Comparison of ENCODE assay signal across 12 mouse cellular contexts in the genomic region with DNA sequence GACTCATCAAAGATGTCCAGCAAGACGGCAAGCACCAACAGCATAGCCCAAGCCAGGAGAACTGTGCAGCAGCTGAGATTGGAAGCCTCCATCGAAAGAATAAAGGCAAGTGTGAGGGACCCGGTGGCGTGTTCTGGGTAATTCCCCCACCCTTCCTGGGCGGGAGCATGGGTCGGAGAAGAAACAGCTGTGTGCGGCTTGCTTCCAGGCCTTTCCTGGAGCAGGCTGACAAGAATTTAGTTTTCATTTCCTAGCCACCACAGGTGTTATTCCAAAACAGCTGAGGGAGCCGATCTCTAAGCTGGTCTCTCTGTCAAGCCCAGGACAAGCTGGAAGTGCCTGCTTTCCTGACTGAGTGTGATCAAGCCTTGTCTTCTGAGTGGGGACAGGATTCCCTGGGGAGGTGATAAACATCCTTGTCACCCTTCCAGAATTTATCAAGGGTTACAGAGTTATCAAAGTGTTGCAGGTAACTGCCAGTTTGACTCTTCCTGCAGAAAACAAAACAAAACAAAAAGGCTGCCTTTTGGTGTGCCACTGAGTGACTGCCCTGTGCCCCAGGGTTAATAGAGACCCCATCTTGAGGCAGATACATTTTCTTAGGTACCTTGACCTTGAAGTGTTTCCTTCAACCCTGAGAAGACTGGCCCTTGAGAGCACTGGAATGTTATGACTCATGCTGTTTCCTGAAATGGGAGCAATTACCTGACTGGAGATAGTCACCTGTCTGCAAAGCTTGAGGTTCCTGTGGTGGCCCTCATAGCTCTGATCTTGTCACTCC. TPM values are rescaled to one million over a fixed set of nuclear protein-coding genes. Genes with fewer than 3 reads are reported as not detected.
DNase-seq lines count a peak whose midpoint lies in the region; ATAC-seq lines count a peak whose summit lies in the region.
"Had no signal": no experiment of that assay in that cellular context is flagged by ENCODE, and none has a peak within 500 bp of the region (broad histone marks: within the 10 kb centered on the region; RNA-seq: fewer than 3 reads in every experiment).

No protein-coding gene starts in this region.

- no peak overlapping the region for H3K9ac ChIP-seq in intestine, embryonic 16.5 days (ENCODE audit: low read depth, low read length)
- H3K9ac ChIP-seq in forebrain, embryonic 12.5 days: no peak overlapping the region
- H3K9ac ChIP-seq: forebrain, embryonic 13.5 days; heart, embryonic 13.5 days had no signal

- H3K4me2 ChIP-seq in intestine, embryonic 16.5 days (ENCODE audit: low read depth, low read length): no peak overlapping the region
- H3K4me2 ChIP-seq in forebrain, embryonic 12.5 days: no peak overlapping the region
- H3K4me2 ChIP-seq: forebrain, embryonic 13.5 days; heart, embryonic 13.5 days had no signal

- H3K36me3 ChIP-seq in intestine, embryonic 16.5 days (ENCODE audit: control insufficient read depth, insufficient read depth, low read length): peaks cover 3% of the 10 kb centered on the region; the same call in 1 of the 2 replicates
- H3K36me3 ChIP-seq in forebrain, embryonic 12.5 days (replicated peaks): no peaks in the 10 kb centered on the region
- no peaks in the 10 kb centered on the region for H3K36me3 ChIP-seq in forebrain, embryonic 10.5 days (replicated peaks)

- H3K27ac ChIP-seq in intestine, embryonic 16.5 days (ENCODE audit: low read length): 0 out of 2 replicates have a peak overlapping the region, but pooled peaks have one; percentile 45
- H3K27ac ChIP-seq in forebrain, embryonic 12.5 days: no peak overlapping the region
- H3K27ac ChIP-seq in forebrain, embryonic 10.5 days: no peak overlapping the region
- H3K27ac ChIP-seq: forebrain, embryonic 13.5 days; heart, embryonic 13.5 days had no signal

- H3K9me3 ChIP-seq in intestine, embryonic 16.5 days (ENCODE audit: control insufficient read depth, low read length): no peaks in the 10 kb centered on the region
- H3K9me3 ChIP-seq in forebrain, embryonic 12.5 days: no peaks in the 10 kb centered on the region
- H3K9me3 ChIP-seq in forebrain, embryonic 10.5 days: no peaks in the 10 kb centered on the region
- H3K9me3 ChIP-seq: forebrain, embryonic 13.5 days; heart, embryonic 13.5 days had no signal

- H3K4me3 ChIP-seq in intestine, embryonic 16.5 days (ENCODE audit: low read length): no peak overlapping the region
- H3K4me3 ChIP-seq in forebrain, embryonic 12.5 days (replicated peaks): no peak overlapping the region
- H3K4me3 ChIP-seq in forebrain, embryonic 10.5 days: no peak overlapping the region
- H3K4me3 ChIP-seq: forebrain, embryonic 13.5 days; heart, embryonic 13.5 days had no signal

- no peaks in the 10 kb centered on the region for H3K27me3 ChIP-seq in intestine, embryonic 16.5 days (replicated peaks; ENCODE audit: control insufficient read depth, insufficient read depth, low read length)
- H3K27me3 ChIP-seq in forebrain, embryonic 12.5 days: no peaks in the 10 kb centered on the region
- H3K27me3 ChIP-seq in forebrain, embryonic 10.5 days (ENCODE audit: poor library complexity, severe bottlenecking): no peaks in the 10 kb centered on the region
- H3K27me3 ChIP-seq: forebrain, embryonic 13.5 days; heart, embryonic 13.5 days had no signal

- intact Hi-C loops in gastrocnemius, postnatal 14 days (cut with DNase I; ENCODE audit: low total_unique reads): no loop called here
- intact Hi-C loops in left cerebral cortex, postnatal 4 days (cut with DNase I): no loop called here

- 44% methylated on average over 8 of the region's 8 CpGs for WGBS in intestine, embryonic 16.5 days
- WGBS in forebrain, embryonic 12.5 days: 87% methylated on average over 8 of the region's 8 CpGs
- 86% methylated on average over 8 of the region's 8 CpGs for WGBS in forebrain, embryonic 10.5 days

- peak; percentile 55 for DNase-seq in kidney, postnatal 14 days
- DNase-seq in kidney, adult 9 months: no peak
- DNase-seq in gastrocnemius, postnatal 14 days: peak; percentile 54
- peak; percentile 59 for DNase-seq in lung, postnatal 36 days
- DNase-seq in forebrain, embryonic 10.5 days (ENCODE audit: extremely low spot score, low spot score): no peak
- no peak for DNase-seq in left cerebral cortex, postnatal 4 days
- DNase-seq: cerebellum, adult 11-12 months had no signal

- peaks cover 28% of the 10 kb centered on the region for H3K4me1 ChIP-seq in intestine, embryonic 16.5 days (ENCODE audit: control insufficient read depth, insufficient read depth, low read length)
- 0 out of 2 replicates have a peak, but pooled peaks cover 2% of the 10 kb centered on the region for H3K4me1 ChIP-seq in forebrain, embryonic 12.5 days
- H3K4me1 ChIP-seq in forebrain, embryonic 10.5 days: peaks cover 9% of the 10 kb centered on the region; the same call in 1 of the 2 replicates

- ATAC-seq in intestine, embryonic 16.5 days: peak; percentile 57
- ATAC-seq in forebrain, embryonic 12.5 days (ENCODE audit: low FRiP score): no peak
- ATAC-seq: CD4-positive, CD25-positive, alpha-beta regulatory T cell, adult 4 months; forebrain, embryonic 13.5 days had no signal

RNA-seq across cellular contexts. Expression of a gene that starts 21.3 kb away (rescaled TPM):
- 10 to 100 TPM; 41.7 to 59.0 TPM for total RNA-seq in gastrocnemius, postnatal 14 days (2021)
- polyA plus RNA-seq in intestine, embryonic 16.5 days (2015; fragmentation: Nextera tagmentation; extraction: Ambion mirVana): 27.4 and 30.2 TPM in 2 replicates
- polyA plus RNA-seq in forebrain, embryonic 12.5 days (2016; fragmentation: Nextera tagmentation; extraction: Ambion mirVana): 20.6 and 27.0 TPM in 2 replicates
- polyA plus RNA-seq in forebrain, embryonic 10.5 days (2016; fragmentation: Nextera tagmentation; extraction: Ambion mirVana): 21.6 and 22.9 TPM in 2 replicates
- 1 to 10 TPM; 3.2 to 4.0 TPM for total RNA-seq in left cerebral cortex, postnatal 4 days (2021)

Comparison
In these comparisons a context has a peak if more than half of its experiments do, and no peak if none do; other contexts are left out.
1. DNase-seq: peak in kidney, postnatal 14 days (single experiment), gastrocnemius, postnatal 14 days (single experiment) and lung, postnatal 36 days (single experiment); none in kidney, adult 9 months (single experiment), forebrain, embryonic 10.5 days (single experiment) and left cerebral cortex, postnatal 4 days (single experiment).